Mouse (Mus musculus): ENCODE data around the gene Chst7. TPM values are rescaled to one million over a fixed set of nuclear protein-coding genes. Genes with fewer than 3 reads are reported as not detected.

Gene Chst7
- total RNA-seq (2021) = 1 to 10 TPM; 2.9 to 3.2 TPM
- long read RNA-seq, experiment 1, partial matches to known transcripts = 0 of 3 reads
- long read RNA-seq, experiment 1, other reads (novel, unspliced or antisense) = 0 of 3 reads
- long read RNA-seq, experiment 2, transcript Chst7-201 (2 exons, 2,206 nt) = major isoform, 7 of 7 reads
- long read RNA-seq, experiment 2, partial matches to known transcripts = 0 of 7 reads
- long read RNA-seq, experiment 2, other reads (novel, unspliced or antisense) = 0 of 7 reads

DNA sequence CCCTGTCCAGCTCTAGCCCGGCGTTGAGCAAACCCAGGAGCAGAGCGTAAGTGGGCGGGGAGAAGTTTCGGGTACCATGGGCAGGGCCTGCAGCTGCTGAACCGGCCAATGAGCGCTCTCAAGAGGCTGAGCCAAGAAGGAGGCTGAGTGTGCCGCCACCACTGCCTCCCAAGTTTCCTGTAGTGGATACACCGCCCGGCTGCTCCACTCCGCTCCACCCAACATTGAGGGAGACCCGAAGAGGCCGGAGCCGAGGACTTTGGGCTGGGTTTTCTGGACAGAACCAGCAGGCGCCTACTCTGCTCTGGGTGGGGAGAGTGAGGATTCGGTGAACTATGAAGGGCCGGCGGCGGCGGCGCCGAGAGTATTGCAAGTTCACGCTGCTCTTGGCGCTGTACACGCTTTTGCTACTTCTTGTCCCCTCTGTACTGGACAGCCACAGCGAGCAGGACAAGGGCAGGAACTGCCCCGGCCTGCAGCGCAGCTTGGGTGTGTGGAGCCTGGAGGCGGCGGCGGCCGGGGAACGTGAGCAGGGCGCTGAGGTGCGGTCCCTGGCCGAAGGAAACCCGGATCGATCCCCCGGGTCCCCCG is at the start of gene Chst7:
TSS of gene Chst7 (plus strand) at position 180 of the 591 bp plus-strand sequence.
- DNase-seq (ENCODE audit: low spot score in 2 of 2) = peak; percentile 4 to 14

DNA sequence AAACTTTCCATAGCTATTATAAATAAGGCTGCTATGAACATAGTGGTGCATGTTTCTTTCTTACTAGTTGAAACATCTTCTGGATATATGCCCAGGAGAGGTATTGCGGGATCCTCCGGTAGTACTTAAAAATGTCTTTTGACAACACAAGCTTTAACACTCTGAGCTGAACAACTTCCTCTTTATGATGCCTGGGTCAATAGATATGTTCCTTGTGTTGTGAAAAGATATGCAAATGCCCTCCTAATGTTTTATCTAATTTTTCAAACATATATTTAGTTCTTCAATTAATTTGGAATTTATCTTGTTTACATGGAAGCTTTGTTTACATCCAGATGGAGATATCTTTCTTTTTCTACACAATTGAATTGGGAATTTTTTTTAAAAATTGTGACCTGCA is 47.1 kb upstream of the Chst7 start:
- no peak for DNase-seq (ENCODE audit: low spot score in 2 of 2)

DNA sequence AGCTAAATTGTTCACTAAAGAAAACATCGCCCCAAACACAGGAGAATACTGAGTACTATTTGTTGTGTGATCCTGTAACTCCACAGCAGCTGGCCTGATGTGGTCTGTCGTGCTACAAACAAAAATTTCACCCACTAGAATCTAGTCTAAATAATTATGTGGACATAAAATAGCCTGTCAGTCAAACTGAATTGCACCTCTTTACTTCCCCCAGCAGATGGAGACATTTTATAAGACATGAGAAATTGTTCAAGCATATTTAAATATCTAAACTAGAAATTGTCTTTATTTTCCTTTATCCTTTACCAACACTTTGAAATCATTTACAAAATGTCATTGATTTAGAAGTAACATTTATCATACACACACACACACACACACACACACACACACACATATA is 38.4 kb upstream of the Chst7 start:
- no peak for DNase-seq (ENCODE audit: low spot score in 2 of 2)

DNA sequence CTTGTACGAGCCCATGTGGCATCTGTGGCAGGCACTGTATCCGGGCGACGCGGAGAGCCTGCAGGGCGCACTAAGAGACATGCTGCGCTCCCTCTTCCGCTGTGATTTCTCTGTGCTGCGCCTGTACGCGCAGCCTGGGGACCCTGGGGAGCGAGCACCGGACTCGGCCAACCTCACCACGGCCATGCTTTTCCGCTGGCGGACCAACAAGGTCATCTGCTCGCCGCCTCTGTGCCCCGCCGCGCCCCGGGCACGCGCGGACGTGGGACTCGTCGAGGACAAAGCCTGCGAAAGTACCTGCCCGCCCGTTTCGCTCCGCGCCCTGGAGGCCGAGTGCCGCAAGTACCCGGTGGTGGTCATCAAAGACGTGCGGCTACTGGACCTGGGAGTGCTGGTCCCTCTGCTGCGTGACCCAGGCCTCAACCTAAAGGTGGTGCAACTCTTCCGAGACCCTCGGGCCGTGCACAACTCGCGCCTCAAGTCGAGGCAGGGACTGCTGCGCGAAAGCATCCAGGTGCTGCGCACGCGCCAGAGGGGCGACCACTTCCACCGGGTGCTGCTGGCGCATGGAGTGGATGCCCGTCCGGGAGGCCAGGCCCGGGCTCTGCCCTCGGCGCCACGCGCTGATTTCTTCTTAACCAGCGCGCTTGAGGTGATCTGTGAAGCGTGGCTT is 872 bp downstream of the Chst7 start:
- no peak for DNase-seq (ENCODE audit: low spot score in 2 of 2)

DNA sequence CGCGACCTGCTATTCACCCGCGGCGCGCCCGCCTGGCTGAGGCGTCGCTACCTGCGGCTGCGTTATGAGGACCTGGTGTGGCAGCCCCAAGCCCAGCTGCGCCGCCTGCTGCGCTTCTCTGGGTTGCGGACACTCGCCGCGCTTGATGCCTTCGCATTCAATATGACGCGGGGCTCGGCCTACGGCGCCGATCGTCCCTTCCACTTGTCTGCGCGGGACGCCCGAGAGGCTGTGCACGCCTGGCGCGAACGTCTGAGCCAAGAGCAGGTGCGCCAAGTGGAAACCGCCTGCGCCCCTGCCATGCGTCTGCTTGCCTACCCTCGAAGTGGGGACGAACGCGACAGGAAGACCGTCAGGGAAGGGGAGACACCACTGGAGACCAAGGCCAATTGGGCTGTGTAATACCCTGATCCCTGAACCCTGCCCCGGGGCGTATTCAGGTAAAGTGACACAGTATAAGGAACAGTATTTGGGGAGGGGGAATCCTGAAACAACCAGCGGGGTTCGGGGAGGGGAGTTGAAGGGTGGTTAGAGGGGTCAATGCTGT is 1.5 kb downstream of the Chst7 start:
- no peak for DNase-seq (ENCODE audit: low spot score in 2 of 2)

DNA sequence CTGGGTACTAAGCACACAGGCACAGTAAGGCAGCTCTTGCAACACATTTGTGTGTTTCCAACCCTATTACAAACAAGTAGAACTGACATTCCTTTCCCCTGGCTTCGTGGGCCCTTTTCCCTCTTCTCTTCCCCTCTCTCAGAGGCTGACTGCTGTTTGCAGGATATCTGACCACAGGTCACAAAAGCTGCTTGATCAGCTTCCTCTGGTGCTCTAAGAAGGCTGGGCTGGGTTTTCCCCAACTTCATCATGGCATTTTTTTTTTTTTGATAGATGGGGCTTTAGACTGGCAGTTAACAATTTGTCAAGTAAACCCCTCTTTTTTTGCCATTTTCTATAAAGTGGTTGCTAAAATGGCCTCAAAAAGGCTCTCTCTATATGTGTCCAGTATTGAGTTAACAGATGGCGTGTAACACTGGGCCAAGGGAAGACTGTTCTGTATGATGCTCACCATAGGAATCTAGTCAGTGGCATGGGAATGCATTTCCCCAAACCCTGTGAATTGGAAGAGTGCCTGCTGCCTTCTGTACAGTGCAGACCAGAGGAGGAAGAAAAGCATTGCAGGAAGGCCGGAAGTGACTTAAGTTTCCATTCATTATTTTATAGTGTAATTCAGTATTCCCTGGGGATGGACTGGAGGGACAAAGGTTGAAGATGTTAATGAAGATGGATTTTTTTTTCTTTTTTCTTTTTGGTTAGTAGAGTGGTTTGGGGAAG is 2.6 kb downstream of the Chst7 start:
- no peak for DNase-seq (ENCODE audit: low spot score in 2 of 2)

DNA sequence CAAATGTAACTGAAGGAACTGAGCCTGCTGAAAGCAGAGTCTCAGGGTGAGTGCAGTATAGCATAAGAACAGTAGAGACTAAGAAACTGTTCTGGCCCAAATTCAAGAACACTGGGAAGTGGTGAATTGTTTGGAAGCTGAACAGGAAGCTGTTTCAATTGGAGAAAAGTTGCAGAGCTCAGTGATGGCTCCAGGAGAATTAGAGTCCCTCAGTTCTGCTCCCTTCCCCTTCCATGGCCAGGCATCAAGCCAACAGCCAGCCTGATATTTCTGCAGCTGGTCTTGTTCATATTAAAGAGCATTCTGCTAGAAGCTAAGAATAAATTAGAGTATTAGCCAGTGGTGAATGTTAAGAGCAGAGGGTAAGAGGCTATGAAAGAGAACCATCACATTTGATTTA is 7.3 kb downstream of the Chst7 start:
- DNase-seq (ENCODE audit: low spot score in 2 of 2) = no peak

DNA sequence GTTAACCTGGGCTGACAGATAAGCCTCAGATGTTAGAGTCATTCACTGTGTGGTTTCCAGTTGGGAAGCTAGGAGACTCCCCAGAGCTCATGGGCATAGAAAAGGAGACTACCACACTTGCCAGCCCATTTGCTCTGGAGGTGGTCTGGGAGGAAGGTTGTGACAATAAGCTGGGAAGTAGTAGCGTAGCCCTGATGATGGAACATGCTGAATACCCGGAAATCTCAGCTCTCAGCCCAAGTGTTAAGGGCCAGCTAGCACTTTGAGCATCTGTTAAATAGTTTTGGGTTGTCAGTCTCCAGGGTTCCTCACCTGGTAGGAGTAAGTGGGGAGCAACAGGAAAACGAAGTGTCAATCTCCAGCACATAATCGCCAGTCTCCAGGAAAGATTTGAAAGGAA is 10.8 kb downstream of the Chst7 start:
- no peak for DNase-seq (ENCODE audit: low spot score in 2 of 2)

DNA sequence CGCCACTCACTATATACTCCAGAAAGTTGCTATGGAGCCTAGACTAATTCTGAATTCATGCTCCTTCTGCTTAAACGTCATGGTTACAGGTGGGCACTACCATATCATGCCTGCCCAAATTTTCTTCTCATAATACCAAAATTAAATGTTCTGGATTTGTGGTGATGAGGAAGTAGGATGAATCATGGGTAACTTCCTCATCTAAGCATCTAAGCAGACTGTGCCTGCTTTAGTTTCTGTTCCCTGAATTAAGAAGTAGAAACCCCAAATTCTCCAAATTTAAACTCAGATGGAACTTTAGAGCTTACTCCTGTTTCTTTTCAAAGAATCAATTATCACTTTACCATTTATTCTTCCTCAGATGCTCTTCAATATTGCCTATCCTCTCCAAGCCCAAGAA is 58.4 kb downstream of the Chst7 start:
- no peak for DNase-seq (ENCODE audit: low spot score in 2 of 2)

DNA sequence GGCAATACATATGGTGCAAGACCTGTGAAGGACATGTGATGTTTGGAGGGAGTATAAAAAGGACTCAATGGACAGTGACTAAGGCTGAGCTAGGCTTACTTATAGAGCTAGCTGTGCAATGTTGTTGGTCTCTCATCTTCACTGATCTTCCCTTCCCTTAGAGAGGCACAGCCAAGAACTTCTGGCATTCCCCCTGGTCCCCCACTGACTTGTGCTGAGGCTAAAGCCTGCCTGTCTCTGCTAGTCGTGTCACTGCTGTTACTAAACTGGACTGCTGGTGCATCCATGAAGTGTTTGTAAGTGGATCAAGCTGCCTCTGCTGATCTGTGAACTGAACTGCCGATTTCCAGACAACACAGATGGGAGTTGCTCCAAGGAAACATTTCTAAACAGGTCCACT is 66.1 kb downstream of the Chst7 start:
- no peak for DNase-seq (ENCODE audit: low spot score in 2 of 2)

DNA sequence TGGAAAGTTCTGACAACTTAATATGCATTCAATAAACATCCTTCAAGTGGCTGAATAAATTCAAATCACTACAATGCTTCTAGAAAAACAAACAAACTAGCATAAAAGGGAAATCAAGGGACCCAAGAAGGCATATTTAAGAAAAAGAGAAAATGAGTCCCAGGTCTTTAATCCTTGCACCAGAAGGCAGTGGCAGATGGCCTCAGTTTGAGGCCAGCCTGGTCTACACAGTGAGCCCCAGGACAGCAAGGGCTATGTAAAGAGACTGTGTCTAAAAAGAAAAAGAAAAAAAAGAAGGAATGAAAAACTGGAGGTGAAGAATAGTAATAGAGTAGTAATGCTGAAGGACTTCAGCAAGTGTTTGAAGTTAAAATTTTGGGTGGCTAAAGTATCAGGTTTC is 69.6 kb downstream of the Chst7 start:
- no peak for DNase-seq (ENCODE audit: low spot score in 2 of 2)

DNA sequence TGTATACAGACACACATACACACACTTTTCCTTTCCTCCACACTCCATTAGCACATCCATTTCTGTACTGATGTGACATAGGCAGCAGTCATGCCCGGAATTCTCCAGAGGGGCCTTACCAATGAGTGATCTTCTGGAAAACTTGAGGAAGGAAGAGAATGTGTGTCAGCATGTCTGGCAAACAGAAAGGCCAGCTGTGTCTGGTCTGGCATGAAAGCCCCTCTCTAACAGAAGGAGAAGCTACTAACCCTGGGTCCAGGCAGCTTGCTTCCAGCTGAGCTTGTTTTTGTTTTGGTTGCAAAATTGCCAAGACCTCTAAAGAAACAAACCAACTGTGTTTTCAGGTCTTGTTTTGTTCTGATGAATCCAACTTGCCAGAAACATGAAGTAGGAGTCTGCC is 70.1 kb downstream of the Chst7 start:
- no peak for DNase-seq (ENCODE audit: low spot score in 2 of 2)

Other genes with a start within 250 kb of the Chst7 start
- 10 to 100 TPM; 11.2 to 11.4 TPM for gene Slc9a7, start 232.2 kb downstream of the Chst7 start, total RNA-seq (2021)

Data from adrenal gland, postnatal 4 days (tissue).